Mouse (Mus musculus): ENCODE data around the gene Gm7358. TPM values are rescaled to one million over a fixed set of nuclear protein-coding genes. Genes with fewer than 3 reads are reported as not detected.
"Not testable (repeated sequence)": the region's sequence is repeated elsewhere in the genome, so short reads cannot be mapped to it uniquely, and the experiment has no call there.

Gm7358 gene
- not detected in 2 replicates for polyA plus RNA-seq (2012; rRNA removed)

- H3K27ac ChIP-seq (ENCODE audit: control insufficient read depth, insufficient read depth, low read length); H3K4me3 ChIP-seq (ENCODE audit: control insufficient read depth, insufficient read depth, low read length); H3K36me3 ChIP-seq (ENCODE audit: control insufficient read depth, insufficient read depth, low read length); DNase-seq; H3K27me3 ChIP-seq (ENCODE audit: control insufficient read depth, insufficient read depth, low read length); H3K4me1 ChIP-seq (replicated peaks; ENCODE audit: control insufficient read depth, insufficient read depth, low read length): not testable (repeated sequence)
- WGBS = 88% methylated on average over 1 of the region's 2 CpGs
These were observed at the start of gene Gm7358 for GRCm38 (mm10) chr17:14059431-14059830. Gene Gm7358, minus strand, starts transcription at chr17:14059531.

- H3K36me3 ChIP-seq (ENCODE audit: control insufficient read depth, insufficient read depth, low read length); H3K27me3 ChIP-seq (ENCODE audit: control insufficient read depth, insufficient read depth, low read length); H3K27ac ChIP-seq (ENCODE audit: control insufficient read depth, insufficient read depth, low read length); H3K4me1 ChIP-seq (replicated peaks; ENCODE audit: control insufficient read depth, insufficient read depth, low read length); H3K4me3 ChIP-seq (ENCODE audit: control insufficient read depth, insufficient read depth, low read length): not testable (repeated sequence)
- WGBS = 31% methylated on average over 3 of the region's 3 CpGs
- DNase-seq = peak; percentile 5
These were observed 43.7 kb upstream of the Gm7358 start for GRCm38 (mm10) chr17:14103018-14103417.

- H3K4me3 ChIP-seq (ENCODE audit: control insufficient read depth, insufficient read depth, low read length); H3K27me3 ChIP-seq (ENCODE audit: control insufficient read depth, insufficient read depth, low read length); H3K27ac ChIP-seq (ENCODE audit: control insufficient read depth, insufficient read depth, low read length); H3K4me1 ChIP-seq (replicated peaks; ENCODE audit: control insufficient read depth, insufficient read depth, low read length); H3K36me3 ChIP-seq (ENCODE audit: control insufficient read depth, insufficient read depth, low read length); DNase-seq: not testable (repeated sequence)
- whole genome bisulfite sequencing = 3% methylated on average over 1 of the region's 1 CpGs
These were observed 42.2 kb upstream of the Gm7358 start for GRCm38 (mm10) chr17:14101446-14101980.

- H3K27ac ChIP-seq (ENCODE audit: control insufficient read depth, insufficient read depth, low read length); H3K27me3 ChIP-seq (ENCODE audit: control insufficient read depth, insufficient read depth, low read length); DNase-seq; H3K4me1 ChIP-seq (replicated peaks; ENCODE audit: control insufficient read depth, insufficient read depth, low read length); H3K4me3 ChIP-seq (ENCODE audit: control insufficient read depth, insufficient read depth, low read length); H3K36me3 ChIP-seq (ENCODE audit: control insufficient read depth, insufficient read depth, low read length): not testable (repeated sequence)
- 79% methylated on average over 3 of the region's 3 CpGs for WGBS
These were observed 40.6 kb upstream of the Gm7358 start for GRCm38 (mm10) chr17:14099886-14100285.

GRCm38 (mm10) chr17:14094165-14094564, 34.8 kb upstream of the Gm7358 start:
- DNase-seq; H3K36me3 ChIP-seq (ENCODE audit: control insufficient read depth, insufficient read depth, low read length); H3K4me1 ChIP-seq (replicated peaks; ENCODE audit: control insufficient read depth, insufficient read depth, low read length); H3K4me3 ChIP-seq (ENCODE audit: control insufficient read depth, insufficient read depth, low read length); H3K27me3 ChIP-seq (ENCODE audit: control insufficient read depth, insufficient read depth, low read length); H3K27ac ChIP-seq (ENCODE audit: control insufficient read depth, insufficient read depth, low read length): not testable (repeated sequence)
- 43% methylated on average over 4 of the region's 7 CpGs for WGBS

- not testable (repeated sequence) for H3K27me3 ChIP-seq (ENCODE audit: control insufficient read depth, insufficient read depth, low read length); DNase-seq; H3K4me1 ChIP-seq (replicated peaks; ENCODE audit: control insufficient read depth, insufficient read depth, low read length); H3K4me3 ChIP-seq (ENCODE audit: control insufficient read depth, insufficient read depth, low read length); H3K27ac ChIP-seq (ENCODE audit: control insufficient read depth, insufficient read depth, low read length); H3K36me3 ChIP-seq (ENCODE audit: control insufficient read depth, insufficient read depth, low read length)
- 0% methylated on average over 1 of the region's 1 CpGs for WGBS
These were observed 27.3 kb upstream of the Gm7358 start for GRCm38 (mm10) chr17:14086629-14087028.

- not testable (repeated sequence) for H3K4me3 ChIP-seq (ENCODE audit: control insufficient read depth, insufficient read depth, low read length); H3K27ac ChIP-seq (ENCODE audit: control insufficient read depth, insufficient read depth, low read length); H3K4me1 ChIP-seq (replicated peaks; ENCODE audit: control insufficient read depth, insufficient read depth, low read length); DNase-seq; H3K36me3 ChIP-seq (ENCODE audit: control insufficient read depth, insufficient read depth, low read length); H3K27me3 ChIP-seq (ENCODE audit: control insufficient read depth, insufficient read depth, low read length)
- 81% methylated on average over 1 of the region's 2 CpGs for WGBS
These were observed 17.5 kb downstream of the Gm7358 start for GRCm38 (mm10) chr17:14041880-14042279.

- not testable (repeated sequence) for H3K27me3 ChIP-seq (ENCODE audit: control insufficient read depth, insufficient read depth, low read length); H3K4me3 ChIP-seq (ENCODE audit: control insufficient read depth, insufficient read depth, low read length); H3K36me3 ChIP-seq (ENCODE audit: control insufficient read depth, insufficient read depth, low read length); DNase-seq; H3K27ac ChIP-seq (ENCODE audit: control insufficient read depth, insufficient read depth, low read length); H3K4me1 ChIP-seq (replicated peaks; ENCODE audit: control insufficient read depth, insufficient read depth, low read length)
- WGBS = 53% methylated on average over 1 of the region's 2 CpGs
These were observed 22.3 kb downstream of the Gm7358 start for GRCm38 (mm10) chr17:14037012-14037411.

- WGBS = 89% methylated on average over 4 of the region's 4 CpGs
- not testable (repeated sequence) for H3K27me3 ChIP-seq (ENCODE audit: control insufficient read depth, insufficient read depth, low read length); H3K27ac ChIP-seq (ENCODE audit: control insufficient read depth, insufficient read depth, low read length); DNase-seq; H3K4me1 ChIP-seq (replicated peaks; ENCODE audit: control insufficient read depth, insufficient read depth, low read length); H3K4me3 ChIP-seq (ENCODE audit: control insufficient read depth, insufficient read depth, low read length); H3K36me3 ChIP-seq (ENCODE audit: control insufficient read depth, insufficient read depth, low read length)
These were observed 23.2 kb downstream of the Gm7358 start for GRCm38 (mm10) chr17:14036113-14036512.

Data from thymus, adult 2 months (tissue).